Mouse (Mus musculus) heart, adult 2 months (tissue): ENCODE data around the gene Pnkd.

Experiments
- CTCF ChIP-seq: fragments of 200-600 bp; IDR thresholded peaks from 2 replicates; pipeline ENCODE4 v1.8.1; 2022; ENCODE audit warnings: antibody characterized with exemption, mild to moderate bottlenecking, moderate library complexity
- EP300 ChIP-seq: fragments of 200-500 bp; IDR thresholded peaks from 2 replicates; pipeline ENCODE4 v1.6.1; 2011; ENCODE audit warnings: low read depth, low read length, control low read depth; ENCODE audit not compliant: insufficient read depth
- POLR2A ChIP-seq: fragments of 200-500 bp; IDR thresholded peaks from 2 replicates; pipeline ENCODE4 v1.6.1; 2011; ENCODE audit warnings: mild to moderate bottlenecking, low read depth, low read length, control low read depth; ENCODE audit not compliant: insufficient read depth

DNA sequence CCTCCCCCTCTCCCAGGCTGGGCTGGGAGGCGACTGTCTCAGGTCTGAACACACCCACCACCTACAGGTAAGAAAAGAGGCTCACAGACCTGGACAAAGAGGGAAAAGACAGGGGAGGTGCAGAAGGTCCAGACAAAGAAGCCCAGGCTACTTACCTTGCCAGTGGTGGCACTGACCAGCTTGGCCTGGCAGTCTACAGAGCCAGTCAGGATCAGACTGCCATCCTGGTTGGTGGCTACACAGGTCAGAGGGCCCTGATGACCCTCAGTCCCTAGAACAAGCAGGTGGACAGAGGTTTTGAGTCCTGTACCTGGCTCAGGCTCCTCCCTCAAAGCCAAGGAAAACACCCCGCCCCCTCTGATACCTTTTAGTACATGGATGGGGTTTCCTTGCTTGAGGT is 3.4 kb upstream of the Pnkd start:
- no peak for TF ChIP-seq CTCF
- TF ChIP-seq POLR2A, result no peak
- no peak for TF ChIP-seq EP300
